Mouse (Mus musculus) limb, embryonic 13.5 days (tissue): Measurements from ENCODE around the gene Gcgr. TPM values are rescaled to one million over a fixed set of nuclear protein-coding genes. Genes with fewer than 3 reads are reported as not detected.

Experiments used
- ATAC-seq: fragments of 200-750 bp; cut with Nextera tagmentation; 2 replicates; pipeline ENCODE4 v1.8.0; 2017; ENCODE audit warnings: low read depth, moderate number of reproducible peaks, moderate TSS enrichment; ENCODE audit not compliant: low FRiP score
- H3K27ac ChIP-seq: fragments of 300-500 bp; sonication (generic); 2 replicates; pipeline ENCODE4 v1.5.1; 2015; ENCODE audit warnings: inconsistent platforms, mild to moderate bottlenecking, moderate library complexity
- H3K27me3 ChIP-seq: fragments of 300-500 bp; sonication (generic); 2 replicates; pipeline ENCODE4 v1.6.1; 2015; ENCODE audit warnings: mild to moderate bottlenecking, inconsistent platforms
- H3K36me3 ChIP-seq: fragments of 300-500 bp; sonication (generic); 2 replicates; pipeline ENCODE4 v1.6.1; 2015; ENCODE audit warnings: inconsistent platforms, mild to moderate bottlenecking, moderate library complexity
- H3K4me1 ChIP-seq: fragments of 300-500 bp; sonication (generic); 2 replicates; pipeline ENCODE4 v1.6.1; 2015; ENCODE audit warnings: inconsistent platforms
- H3K4me2 ChIP-seq: fragments of 300-500 bp; sonication (generic); replicated peaks from 2 replicates; pipeline ENCODE4 v1.6.1; 2015; ENCODE audit warnings: inconsistent platforms, mild to moderate bottlenecking, moderate library complexity
- H3K4me3 ChIP-seq: fragments of 300-500 bp; sonication (generic); 2 replicates; pipeline ENCODE4 v1.5.1; 2015; ENCODE audit warnings: moderate library complexity, mild to moderate bottlenecking, inconsistent platforms
- H3K9ac ChIP-seq: fragments of 300-500 bp; sonication (generic); 2 replicates; pipeline ENCODE4 v1.6.1; 2015; ENCODE audit warnings: mild to moderate bottlenecking, inconsistent platforms
- H3K9me3 ChIP-seq: fragments of 300-500 bp; sonication (generic); 2 replicates; pipeline ENCODE4 v1.6.1; 2016; ENCODE audit warnings: inconsistent platforms
- WGBS: fragments of 180-500 bp; shearing (Covaris S2); methylation state at CpG from one replicate; pipeline ENCODE4 v1.1.7; 2015; 5-methylcytosine and 5-hydroxymethylcytosine counted together
- polyA plus RNA-seq: library from polyadenylated mRNA; unstranded; fragments of >200 nt; fragmentation: Nextera tagmentation; extraction: Ambion mirVana; gene quantifications from 2 replicates; pipeline ENCODE4 v1.2.1, GENCODE M21; 2015

The Gcgr gene
- polyA plus RNA-seq, 1 experiment from 2014 or later, result 7.3 TPM

GRCm38 (mm10) chr11:120522581-120522980 lies 7.9 kb upstream of the Gcgr start:
- H3K36me3 ChIP-seq, result no peaks in the 10 kb centered on the region
- H3K4me1 ChIP-seq, result peaks cover 11% of the 10 kb centered on the region
- H3K4me3 ChIP-seq, result no peak overlapping the region
- 84% methylated on average over 8 of the region's 8 CpGs for WGBS
- no peak for ATAC-seq
- H3K27ac ChIP-seq, result no peak overlapping the region
- peaks cover 2% of the 10 kb centered on the region; the same call in 1 of the 2 replicates for H3K27me3 ChIP-seq
- no peaks in the 10 kb centered on the region for H3K9me3 ChIP-seq
- H3K4me2 ChIP-seq, result no peak overlapping the region
- H3K9ac ChIP-seq, result no peak overlapping the region

- H3K9me3 ChIP-seq, result no peaks in the 10 kb centered on the region
- H3K27me3 ChIP-seq, result peaks cover 36% of the 10 kb centered on the region
- 87% methylated on average over 2 of the region's 2 CpGs for WGBS
- no peak overlapping the region for H3K9ac ChIP-seq
- H3K4me3 ChIP-seq, result no peak overlapping the region
- H3K36me3 ChIP-seq, result no peaks in the 10 kb centered on the region
- no peak for ATAC-seq
- H3K4me1 ChIP-seq, result peaks cover 11% of the 10 kb centered on the region
- no peak overlapping the region for H3K27ac ChIP-seq
- no peak overlapping the region for H3K4me2 ChIP-seq
Observed at GRCm38 (mm10) chr11:120525959-120526358, 4.5 kb upstream of the Gcgr start.

GRCm38 (mm10) chr11:120527690-120528354 lies 2.7 kb upstream of the Gcgr start:
- no peaks in the 10 kb centered on the region for H3K36me3 ChIP-seq
- no peak overlapping the region for H3K4me2 ChIP-seq
- H3K27ac ChIP-seq, result no peak overlapping the region
- ATAC-seq, result no peak
- H3K27me3 ChIP-seq, result peaks cover 55% of the 10 kb centered on the region
- no peak overlapping the region for H3K9ac ChIP-seq
- H3K4me3 ChIP-seq, result no peak overlapping the region
- 80% methylated on average over 9 of the region's 9 CpGs for WGBS
- H3K4me1 ChIP-seq, result peaks cover 23% of the 10 kb centered on the region
- H3K9me3 ChIP-seq, result no peaks in the 10 kb centered on the region

- Histone ChIP-seq H3K4me2 (no peak overlapping the region), H3K9me3 (no peaks in the 10 kb centered on the region), H3K27ac (no peak overlapping the region), H3K27me3 (peaks cover 64% of the 10 kb centered on the region), H3K9ac (no peak overlapping the region), H3K4me1 (peaks cover 23% of the 10 kb centered on the region), H3K36me3 (no peaks in the 10 kb centered on the region), H3K4me3 (no peak overlapping the region)
- WGBS, result 72% methylated on average over 4 of the region's 4 CpGs
- no peak for ATAC-seq
Observed at GRCm38 (mm10) chr11:120528903-120529302, 1.6 kb upstream of the Gcgr start.

- Histone ChIP-seq H3K36me3 (no peaks in the 10 kb centered on the region), H3K4me1 (peaks cover 23% of the 10 kb centered on the region), H3K4me3 (peak overlapping the region; percentile 53), H3K9ac (0 out of 2 replicates have a peak overlapping the region, but pooled peaks have one; percentile 72), H3K27me3 (peaks cover 83% of the 10 kb centered on the region), H3K9me3 (no peaks in the 10 kb centered on the region), H3K27ac (no peak overlapping the region), H3K4me2 (peak overlapping the region; percentile 91)
- 32% methylated on average over 9 of the region's 9 CpGs for WGBS
- ATAC-seq, result no peak
Observed at GRCm38 (mm10) chr11:120531646-120532045, 1.1 kb downstream of the Gcgr start.

GRCm38 (mm10) chr11:120534093-120534492 lies 3.6 kb downstream of the Gcgr start:
- H3K4me2 ChIP-seq, result no peak overlapping the region
- no peak overlapping the region for H3K4me3 ChIP-seq
- no peak overlapping the region for H3K9ac ChIP-seq
- no peak for ATAC-seq
- 84% methylated on average over 8 of the region's 8 CpGs for WGBS
- H3K4me1 ChIP-seq, result peaks cover 33% of the 10 kb centered on the region
- H3K9me3 ChIP-seq, result no peaks in the 10 kb centered on the region
- peaks cover 66% of the 10 kb centered on the region for H3K27me3 ChIP-seq
- H3K36me3 ChIP-seq, result no peaks in the 10 kb centered on the region
- no peak overlapping the region for H3K27ac ChIP-seq

- Histone ChIP-seq H3K4me1 (peaks cover 40% of the 10 kb centered on the region), H3K27me3 (peaks cover 55% of the 10 kb centered on the region), H3K27ac (no peak overlapping the region), H3K9ac (no peak overlapping the region), H3K9me3 (no peaks in the 10 kb centered on the region), H3K36me3 (no peaks in the 10 kb centered on the region), H3K4me2 (no peak overlapping the region), H3K4me3 (no peak overlapping the region)
- WGBS, result 75% methylated on average over 3 of the region's 3 CpGs
- no peak for ATAC-seq
Observed at GRCm38 (mm10) chr11:120535145-120535544, 4.6 kb downstream of the Gcgr start.

GRCm38 (mm10) chr11:120535804-120536203 lies 5.3 kb downstream of the Gcgr start:
- Histone ChIP-seq H3K27me3 (peaks cover 49% of the 10 kb centered on the region), H3K9ac (no peak overlapping the region), H3K4me2 (no peak overlapping the region), H3K9me3 (no peaks in the 10 kb centered on the region), H3K27ac (no peak overlapping the region), H3K4me1 (peaks cover 41% of the 10 kb centered on the region), H3K36me3 (no peaks in the 10 kb centered on the region), H3K4me3 (no peak overlapping the region)
- ATAC-seq, result no peak
- 65% methylated on average over 3 of the region's 3 CpGs for WGBS

GRCm38 (mm10) chr11:120538485-120538884 lies 8.0 kb downstream of the Gcgr start:
- peaks cover 21% of the 10 kb centered on the region for H3K36me3 ChIP-seq
- peaks cover 28% of the 10 kb centered on the region for H3K4me1 ChIP-seq
- H3K4me2 ChIP-seq, result no peak overlapping the region
- no peak for ATAC-seq
- H3K9ac ChIP-seq, result no peak overlapping the region
- H3K4me3 ChIP-seq, result no peak overlapping the region
- H3K27ac ChIP-seq, result peak overlapping the region; percentile 67; the same call in 1 of the 2 replicates
- WGBS, result 80% methylated on average over 3 of the region's 3 CpGs
- H3K9me3 ChIP-seq, result no peaks in the 10 kb centered on the region
- peaks cover 22% of the 10 kb centered on the region for H3K27me3 ChIP-seq

GRCm38 (mm10) chr11:120538955-120539284 lies 8.4 kb downstream of the Gcgr start:
- 0 out of 2 replicates have a peak overlapping the region, but pooled peaks have one; percentile 51 for H3K9ac ChIP-seq
- H3K4me1 ChIP-seq, result peaks cover 28% of the 10 kb centered on the region
- H3K4me3 ChIP-seq, result no peak overlapping the region

GRCm38 (mm10) chr11:120539285-120540014 lies 9.0 kb downstream of the Gcgr start:
- Histone ChIP-seq H3K9ac (peak overlapping the region; percentile 51), H3K9me3 (no peaks in the 10 kb centered on the region), H3K4me2 (peak overlapping the region; percentile 11; the same call in 1 of the 2 replicates), H3K4me3 (no peak overlapping the region), H3K27me3 (peaks cover 14% of the 10 kb centered on the region), H3K27ac (peak overlapping the region; percentile 67), H3K4me1 (peaks cover 28% of the 10 kb centered on the region), H3K36me3 (peaks cover 30% of the 10 kb centered on the region)
- ATAC-seq, result peak; percentile 48; the same call in 1 of the 2 replicates
- WGBS, result 28% methylated on average over 10 of the region's 10 CpGs

More at GRCm38 (mm10) chr11:120538955-120539284, 8.4 kb downstream of the Gcgr start:
- Histone ChIP-seq H3K27me3 (peaks cover 19% of the 10 kb centered on the region), H3K27ac (peak overlapping the region; percentile 67; the same call in 1 of the 2 replicates), H3K9me3 (no peaks in the 10 kb centered on the region), H3K36me3 (peaks cover 25% of the 10 kb centered on the region), H3K4me2 (peak overlapping the region; percentile 11; the same call in 1 of the 2 replicates)
- 58% methylated on average over 8 of the region's 8 CpGs for WGBS
- ATAC-seq, result no peak

- no peak for ATAC-seq
- H3K27me3 ChIP-seq, result no peaks in the 10 kb centered on the region
- WGBS, result 46% methylated on average over 4 of the region's 4 CpGs
- peaks cover 48% of the 10 kb centered on the region for H3K36me3 ChIP-seq
- no peaks in the 10 kb centered on the region for H3K9me3 ChIP-seq
- no peak overlapping the region for H3K4me3 ChIP-seq
- no peak overlapping the region for H3K4me2 ChIP-seq
- H3K4me1 ChIP-seq, result peaks cover 30% of the 10 kb centered on the region
- H3K27ac ChIP-seq, result no peak overlapping the region
- no peak overlapping the region; the same call in 1 of the 2 replicates for H3K9ac ChIP-seq
Observed at GRCm38 (mm10) chr11:120541907-120542306, 11.4 kb downstream of the Gcgr start.
